Mouse (Mus musculus): ENCODE data around the gene Top2a.

Gene Top2a

GRCm38 (mm10) chr11:98962421-98963095, 61.4 kb downstream of the Top2a start:
- peak in 1 of 2 experiments; percentile 2 for DNase-seq

GRCm38 (mm10) chr11:98961766-98962165, 62.2 kb downstream of the Top2a start:
- peak in 1 of 2 experiments; percentile 26 for DNase-seq

- DNase-seq, result peak; percentile 11 to 16
These were observed 62.9 kb downstream of the Top2a start for GRCm38 (mm10) chr11:98961051-98961592.

GRCm38 (mm10) chr11:98960313-98960906, 63.6 kb downstream of the Top2a start:
- DNase-seq, result peak; percentile 58 to 70

- DNase-seq, result peak; percentile 66 to 69
These were observed 64.3 kb downstream of the Top2a start for GRCm38 (mm10) chr11:98959437-98960312.

GRCm38 (mm10) chr11:98956340-98956739, 67.6 kb downstream of the Top2a start:
- no peak for DNase-seq

GRCm38 (mm10) chr11:98955707-98956235, 68.2 kb downstream of the Top2a start:
- DNase-seq, result peak in 1 of 2 experiments; percentile 5

GRCm38 (mm10) chr11:98954801-98955706, 68.9 kb downstream of the Top2a start:
- peak; percentile 6 to 12 for DNase-seq

- peak in 1 of 2 experiments; percentile 65 for DNase-seq
These were observed 69.6 kb downstream of the Top2a start for GRCm38 (mm10) chr11:98954373-98954772.

GRCm38 (mm10) chr11:98953835-98954320, 70.1 kb downstream of the Top2a start:
- no peak for DNase-seq

GRCm38 (mm10) chr11:98953361-98953760, 70.6 kb downstream of the Top2a start:
- DNase-seq, result no peak

GRCm38 (mm10) chr11:98952736-98953135, 71.3 kb downstream of the Top2a start:
- DNase-seq, result no peak

- no peak for DNase-seq
These were observed 71.9 kb downstream of the Top2a start for GRCm38 (mm10) chr11:98952111-98952510.

- no peak for DNase-seq
These were observed 72.7 kb downstream of the Top2a start for GRCm38 (mm10) chr11:98951026-98951906.

- no peak for DNase-seq
These were observed 73.5 kb downstream of the Top2a start for GRCm38 (mm10) chr11:98950484-98950883.

GRCm38 (mm10) chr11:98949958-98950460, 74.0 kb downstream of the Top2a start:
- no peak for DNase-seq

- DNase-seq, result no peak
These were observed 74.6 kb downstream of the Top2a start for GRCm38 (mm10) chr11:98949242-98949957.

- no peak for DNase-seq
These were observed 75.9 kb downstream of the Top2a start for GRCm38 (mm10) chr11:98947969-98948569.

- no peak for DNase-seq
These were observed 78.4 kb downstream of the Top2a start for GRCm38 (mm10) chr11:98945605-98945977.

Data from spleen, adult 18-20 months (tissue).